Mouse (Mus musculus) stomach, postnatal 0 days (tissue): ENCODE results near the gene Uvssa.

Experiments
- CTCF ChIP-seq: IDR thresholded peaks from 2 replicates; pipeline ENCODE4 v1.5.1; 2016; ENCODE audit warnings: antibody characterized with exemption, low read depth, mild to moderate bottlenecking, moderate library complexity
- EP300 ChIP-seq: optimal IDR thresholded peaks from 2 replicates; pipeline ENCODE3; 2016; ENCODE audit warnings: antibody characterized with exemption

DNA sequence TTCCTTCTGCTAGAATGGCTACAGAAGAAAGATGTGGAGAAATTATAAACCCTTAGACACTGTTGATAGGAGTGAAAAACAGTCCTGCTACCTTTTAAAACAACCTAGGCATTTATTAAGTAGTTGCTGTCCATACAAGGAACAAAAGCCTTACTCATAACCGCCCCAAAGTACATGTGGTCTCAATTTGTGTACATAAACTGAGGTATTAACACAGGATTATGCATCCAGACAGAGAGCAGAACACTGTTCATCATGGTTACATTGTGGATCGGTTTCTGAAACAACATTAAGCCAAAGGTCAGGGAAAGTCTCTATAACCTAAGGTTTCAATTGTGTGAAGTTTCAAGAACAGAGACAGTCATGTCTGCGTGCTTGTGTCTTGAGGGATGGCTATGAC, 25.3 kb upstream of the Uvssa start:
- TF ChIP-seq CTCF (no peak), EP300 (no peak)
